Mouse (Mus musculus): ENCODE results near the gene Rsph3b.
A peak's percentile ranks its signal among the peaks of the same experiment; 100 is the strongest.
"Not testable (repeated sequence)": the region's sequence is repeated elsewhere in the genome, so short reads cannot be mapped to it uniquely, and the experiment has no call there.

Gene Rsph3b

DNA sequence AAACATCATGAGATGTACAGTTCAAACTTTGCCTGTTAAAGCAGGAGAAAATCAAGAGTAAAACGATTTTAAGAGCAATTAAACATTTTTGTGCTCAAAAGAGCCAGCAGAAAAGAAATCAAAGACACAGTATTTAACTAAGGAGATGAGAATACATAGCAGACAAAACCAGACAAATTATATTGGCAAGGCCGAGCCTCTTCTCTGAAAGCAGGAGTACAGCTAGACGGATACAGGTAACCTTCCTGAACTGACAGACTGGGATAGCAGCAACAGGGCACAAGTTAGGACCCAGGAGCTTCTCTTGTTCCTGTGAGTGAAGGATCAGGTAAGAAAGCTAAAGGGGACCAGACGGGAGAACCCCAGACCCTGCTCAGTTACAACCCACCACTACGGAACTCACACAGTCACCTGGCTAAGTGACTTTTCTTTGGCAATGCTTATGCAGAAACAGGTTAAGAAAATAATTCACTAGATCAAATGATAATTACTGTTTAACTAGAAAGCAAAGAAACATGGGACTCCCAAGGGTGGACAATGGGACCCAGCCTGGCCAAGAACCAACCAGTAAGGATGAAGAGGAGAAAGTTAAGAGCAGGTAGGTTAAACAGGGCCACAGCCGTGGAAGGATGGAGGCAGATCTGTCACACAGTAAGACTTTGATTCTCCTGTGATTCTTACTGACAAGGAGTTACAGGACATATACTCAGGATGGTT, 11.2 kb upstream of the Rsph3b start:
- not testable (repeated sequence) for DNase-seq (ENCODE audit: low read depth, low spot score)

DNA sequence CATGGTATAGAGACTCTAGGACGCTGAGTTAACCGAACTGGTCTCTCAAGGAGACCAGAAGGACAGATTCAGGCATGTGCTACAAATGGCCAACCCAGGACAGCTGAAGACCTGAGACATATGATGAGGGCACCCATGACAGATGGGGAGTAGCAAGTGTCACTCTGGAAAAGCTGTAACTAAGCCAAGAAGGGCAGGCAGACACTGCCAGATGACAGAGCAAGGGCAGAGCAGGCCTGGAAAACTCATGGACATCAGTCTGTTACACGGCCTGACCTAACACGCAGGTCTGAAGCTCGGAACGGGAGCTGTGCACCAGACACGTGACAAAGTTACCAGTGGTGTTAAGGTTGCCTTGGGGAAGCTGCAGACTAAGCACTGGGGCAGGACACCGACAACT, 10.4 kb upstream of the Rsph3b start:
- DNase-seq (ENCODE audit: low read depth, low spot score): not testable (repeated sequence)

DNA sequence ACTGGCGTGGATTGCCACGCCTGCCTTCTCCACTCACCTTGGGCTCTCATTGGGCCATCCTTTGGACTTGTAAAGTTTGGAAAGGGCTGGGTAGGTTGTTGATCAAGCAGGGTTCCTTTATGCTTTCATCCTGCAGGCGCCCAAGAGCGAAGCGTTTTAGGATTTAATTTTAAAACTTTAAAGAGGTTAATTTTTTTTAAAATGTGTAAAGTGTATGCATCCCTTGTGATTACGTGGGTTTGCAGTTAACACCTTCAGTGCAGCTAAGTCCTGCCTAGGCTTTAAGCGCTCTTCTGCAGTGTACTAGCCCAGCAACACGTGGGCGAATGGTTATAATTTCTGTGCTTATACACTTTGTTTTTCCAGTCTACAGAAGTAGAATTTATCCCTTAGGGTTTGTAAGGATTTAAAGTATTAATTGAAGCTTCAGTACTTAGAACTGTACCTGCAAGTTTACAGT, 317 bp upstream of the Rsph3b start:
- DNase-seq (ENCODE audit: low read depth, low spot score): not testable (repeated sequence)

DNA sequence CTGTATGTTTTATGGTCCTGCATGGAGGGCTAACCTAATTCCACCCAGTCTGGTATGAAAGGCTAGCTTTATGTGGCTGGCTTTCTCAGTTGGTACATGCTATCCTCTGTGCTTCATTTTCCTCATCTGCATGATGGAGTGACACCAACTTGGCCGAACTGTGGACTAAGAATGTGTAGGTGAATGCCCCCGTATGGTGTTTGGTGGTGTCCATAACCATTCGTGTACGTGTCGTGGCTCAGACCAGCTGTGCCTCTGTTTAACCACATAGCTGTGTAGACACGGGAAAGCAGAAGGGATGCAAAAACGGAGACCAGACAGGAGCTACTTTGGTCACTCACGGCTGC, 872 bp downstream of the Rsph3b start:
- not testable (repeated sequence) for DNase-seq (ENCODE audit: low read depth, low spot score)

DNA sequence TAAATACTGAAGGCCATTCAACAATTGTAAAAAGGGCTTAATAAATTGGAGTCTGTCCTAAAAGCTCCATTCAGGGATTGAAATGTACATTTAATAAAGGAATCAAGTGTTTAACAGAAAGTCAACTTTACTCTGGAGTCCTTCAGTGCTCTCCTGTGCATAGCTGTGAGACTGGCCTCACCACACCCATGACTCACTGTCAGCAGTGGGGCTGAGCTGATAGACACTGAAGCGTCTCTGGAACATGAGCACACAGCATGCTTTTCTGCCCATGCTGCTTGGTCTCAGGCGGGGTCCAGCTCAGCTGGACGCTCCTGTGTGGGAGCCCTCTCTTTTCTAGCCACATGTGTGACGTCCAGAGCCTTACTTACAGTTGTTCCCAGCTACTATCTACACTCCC, 5.9 kb downstream of the Rsph3b start:
- DNase-seq (ENCODE audit: low read depth, low spot score): not testable (repeated sequence)

DNA sequence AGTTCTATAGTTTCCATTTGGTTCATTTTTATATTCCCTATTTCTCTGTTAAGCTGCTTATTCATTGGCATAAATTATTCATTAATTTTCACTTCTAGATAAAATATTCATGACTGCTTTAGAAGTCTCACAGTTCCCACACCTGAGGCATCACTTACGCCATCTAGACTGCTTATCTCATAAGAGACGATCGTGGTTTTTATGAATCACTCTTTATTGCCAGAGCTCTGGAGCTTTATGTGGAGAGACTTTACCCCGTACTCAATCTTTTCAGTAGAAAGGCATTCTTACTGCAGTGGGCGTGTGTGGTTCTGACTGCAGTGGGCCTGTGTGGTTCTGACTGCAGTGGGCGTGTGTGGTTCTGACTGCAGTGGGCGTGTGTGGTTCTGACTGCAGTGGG, 16.9 kb downstream of the Rsph3b start:
- DNase-seq (ENCODE audit: low read depth, low spot score): not testable (repeated sequence)

DNA sequence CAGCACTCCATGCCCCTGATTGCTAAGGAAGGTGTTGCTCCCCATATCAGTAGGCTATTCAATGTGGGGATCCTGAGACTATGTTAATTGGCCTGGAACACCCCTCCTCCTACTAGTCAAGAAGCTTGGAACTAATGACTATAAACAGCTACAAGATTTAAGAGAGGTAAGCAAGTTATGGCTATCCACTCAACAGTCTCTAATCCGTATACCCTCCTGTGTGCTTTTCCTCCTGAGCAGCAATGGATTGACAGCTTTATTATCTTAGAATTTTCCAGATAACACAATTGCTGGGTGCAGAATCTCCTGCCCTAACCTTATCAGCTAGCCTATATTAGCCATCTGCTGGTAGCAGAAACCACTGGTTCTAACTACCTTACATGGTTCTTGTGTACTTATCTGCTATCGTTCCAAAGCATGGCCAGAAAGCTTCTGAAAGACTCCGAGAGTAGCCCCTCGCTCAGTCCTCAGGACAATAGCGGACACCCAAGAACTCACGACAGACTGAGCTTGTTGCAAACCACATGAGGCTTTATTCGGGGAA, 28.1 kb downstream of the Rsph3b start:
- DNase-seq (ENCODE audit: low read depth, low spot score): not testable (repeated sequence)

DNA sequence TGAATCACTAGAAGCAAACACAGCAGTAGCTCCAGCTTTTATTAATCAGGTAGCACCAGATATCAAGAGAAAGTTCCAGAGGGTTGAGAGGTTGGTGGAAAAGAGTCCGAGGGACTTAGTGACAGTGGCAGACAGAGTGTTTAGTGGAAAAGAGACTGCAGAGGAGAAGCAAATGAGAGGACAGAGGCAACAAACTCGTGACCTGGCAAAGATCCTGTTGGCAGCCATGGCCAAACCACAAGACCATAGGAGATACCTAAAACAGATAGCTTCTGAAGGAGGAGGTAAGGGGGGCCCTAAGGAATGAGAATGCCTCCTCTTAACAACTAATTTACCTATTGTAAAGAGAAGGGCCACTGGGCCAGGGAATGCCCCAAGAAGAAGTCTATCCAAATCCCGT, 29.1 kb downstream of the Rsph3b start:
- DNase-seq (ENCODE audit: low read depth, low spot score): not testable (repeated sequence)

DNA sequence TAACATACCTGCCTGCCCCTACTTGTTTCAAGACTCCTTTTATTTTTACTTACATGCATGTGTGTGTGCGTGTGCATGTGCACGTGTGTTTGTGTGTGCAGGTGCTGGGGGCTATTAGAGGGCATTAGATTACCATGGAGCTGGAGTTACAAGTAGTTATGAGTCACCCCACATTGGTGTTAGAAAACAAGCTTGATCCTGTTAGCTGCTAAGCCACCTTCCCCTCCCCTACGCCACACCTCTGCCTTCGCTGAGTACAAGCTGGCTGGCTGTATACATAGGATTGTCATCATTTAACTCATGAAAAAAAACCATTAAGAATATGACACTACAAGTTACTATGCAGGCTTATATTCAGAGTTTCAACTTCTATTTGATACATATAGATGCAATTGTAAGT, 33.2 kb downstream of the Rsph3b start:
- DNase-seq (ENCODE audit: low read depth, low spot score): not testable (repeated sequence)

DNA sequence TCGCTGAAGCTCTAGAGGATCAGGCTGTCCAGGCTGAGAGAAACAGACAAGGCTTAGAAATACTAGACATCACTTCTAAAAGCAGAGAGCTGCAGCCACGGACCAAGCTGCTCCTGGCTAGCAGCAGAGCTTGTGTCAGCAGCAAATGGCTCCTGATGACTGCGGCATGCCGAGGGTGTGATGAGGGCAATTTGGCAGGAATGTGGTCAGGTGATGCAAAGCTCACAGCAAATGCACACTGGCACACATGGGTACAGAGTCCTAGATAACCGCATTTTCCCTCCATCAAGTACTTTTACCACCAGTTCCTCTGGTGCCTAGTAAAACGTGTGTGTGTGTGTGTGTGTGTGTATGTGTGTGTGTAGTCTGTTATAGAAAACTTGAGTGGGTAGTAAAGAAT, 34.4 kb downstream of the Rsph3b start:
- not testable (repeated sequence) for DNase-seq (ENCODE audit: low read depth, low spot score)

DNA sequence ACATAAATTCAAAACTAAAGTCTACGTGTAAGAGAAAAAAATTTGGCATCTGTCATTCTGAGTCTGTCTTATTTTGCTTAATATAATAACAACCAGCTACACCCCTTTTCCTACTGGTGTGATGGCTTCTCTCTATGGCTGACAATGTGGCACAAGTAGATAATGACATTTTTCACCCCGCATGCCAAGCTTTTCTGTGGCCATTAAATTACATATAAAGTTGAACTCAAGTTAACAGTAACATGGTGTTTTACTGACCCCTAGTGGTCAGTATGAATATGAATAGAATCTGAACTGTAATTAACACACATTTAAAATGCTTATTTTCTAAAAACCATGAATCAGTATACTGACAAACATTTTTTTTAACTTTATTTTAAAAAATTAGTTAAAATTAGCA, 48.1 kb downstream of the Rsph3b start:
- not testable (repeated sequence) for DNase-seq (ENCODE audit: low read depth, low spot score)

DNA sequence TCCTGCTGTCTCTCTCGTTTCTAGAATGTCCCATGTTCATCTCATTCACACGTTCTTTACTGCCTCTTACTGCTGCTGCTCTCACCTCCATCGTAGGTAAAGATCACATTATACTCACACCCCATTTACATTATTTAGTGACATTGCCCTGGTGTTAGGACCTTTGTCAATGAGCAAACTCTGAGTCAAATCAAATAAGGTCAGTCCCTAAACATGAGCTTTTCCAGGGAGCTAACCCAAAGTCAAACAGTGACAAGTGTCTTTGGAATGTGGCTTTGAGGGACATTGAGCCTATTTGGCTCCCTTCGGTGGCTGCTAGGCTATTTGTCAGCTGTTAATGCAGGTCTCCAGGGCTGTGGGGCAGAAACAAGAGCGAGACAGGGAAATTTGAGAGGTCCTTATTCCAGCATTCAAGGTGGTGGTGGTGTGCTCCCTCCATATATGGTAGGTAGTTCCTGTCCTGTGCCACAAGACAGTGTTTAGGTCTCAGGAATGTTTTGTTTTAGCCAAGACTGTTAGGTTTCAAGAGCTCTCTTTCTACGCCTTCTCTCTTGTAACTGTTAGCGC, 50.4 kb downstream of the Rsph3b start:
- not testable (repeated sequence) for DNase-seq (ENCODE audit: low read depth, low spot score)

DNA sequence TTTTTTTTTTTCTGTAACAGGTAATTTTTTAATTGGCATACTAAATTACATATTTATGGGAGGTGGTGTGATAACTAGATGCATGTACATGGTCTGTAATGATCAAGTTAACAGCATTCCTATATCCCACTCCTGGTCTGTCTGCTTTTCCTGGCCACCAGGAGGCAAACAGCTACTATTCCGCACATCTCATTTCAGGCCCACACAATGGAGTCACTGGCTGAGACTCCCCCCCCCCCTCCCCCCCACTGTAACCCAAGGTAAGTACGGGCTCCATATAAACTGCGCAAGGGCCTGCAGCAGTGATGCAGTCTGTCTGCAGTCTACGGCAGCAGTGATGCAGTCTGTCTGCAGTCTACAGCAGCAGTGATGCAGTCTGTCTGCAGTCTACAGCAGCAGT, 51.7 kb downstream of the Rsph3b start:
- peak; percentile 54 for DNase-seq (ENCODE audit: low read depth, low spot score)

DNA sequence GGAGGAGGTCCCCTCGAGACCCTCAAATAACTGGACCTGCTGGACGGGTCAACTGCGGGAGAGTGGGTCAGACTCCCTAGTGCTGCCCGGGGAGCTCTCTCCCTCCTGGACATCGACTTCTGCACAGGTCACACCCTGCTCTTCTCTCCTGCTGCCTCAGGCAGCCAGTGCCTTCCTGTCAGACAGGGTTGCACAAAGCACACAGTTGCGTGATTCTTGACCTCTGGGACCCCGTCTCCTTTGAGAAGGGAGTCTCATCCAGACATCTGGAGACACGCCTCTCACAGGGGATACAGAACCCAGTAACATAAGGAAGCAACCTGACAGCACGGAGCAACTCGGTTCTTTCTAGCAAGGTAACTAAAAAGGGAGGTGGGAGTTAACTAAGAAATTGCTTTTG, 55.1 kb downstream of the Rsph3b start:
- peak; percentile 58 for DNase-seq (ENCODE audit: low read depth, low spot score)

DNA sequence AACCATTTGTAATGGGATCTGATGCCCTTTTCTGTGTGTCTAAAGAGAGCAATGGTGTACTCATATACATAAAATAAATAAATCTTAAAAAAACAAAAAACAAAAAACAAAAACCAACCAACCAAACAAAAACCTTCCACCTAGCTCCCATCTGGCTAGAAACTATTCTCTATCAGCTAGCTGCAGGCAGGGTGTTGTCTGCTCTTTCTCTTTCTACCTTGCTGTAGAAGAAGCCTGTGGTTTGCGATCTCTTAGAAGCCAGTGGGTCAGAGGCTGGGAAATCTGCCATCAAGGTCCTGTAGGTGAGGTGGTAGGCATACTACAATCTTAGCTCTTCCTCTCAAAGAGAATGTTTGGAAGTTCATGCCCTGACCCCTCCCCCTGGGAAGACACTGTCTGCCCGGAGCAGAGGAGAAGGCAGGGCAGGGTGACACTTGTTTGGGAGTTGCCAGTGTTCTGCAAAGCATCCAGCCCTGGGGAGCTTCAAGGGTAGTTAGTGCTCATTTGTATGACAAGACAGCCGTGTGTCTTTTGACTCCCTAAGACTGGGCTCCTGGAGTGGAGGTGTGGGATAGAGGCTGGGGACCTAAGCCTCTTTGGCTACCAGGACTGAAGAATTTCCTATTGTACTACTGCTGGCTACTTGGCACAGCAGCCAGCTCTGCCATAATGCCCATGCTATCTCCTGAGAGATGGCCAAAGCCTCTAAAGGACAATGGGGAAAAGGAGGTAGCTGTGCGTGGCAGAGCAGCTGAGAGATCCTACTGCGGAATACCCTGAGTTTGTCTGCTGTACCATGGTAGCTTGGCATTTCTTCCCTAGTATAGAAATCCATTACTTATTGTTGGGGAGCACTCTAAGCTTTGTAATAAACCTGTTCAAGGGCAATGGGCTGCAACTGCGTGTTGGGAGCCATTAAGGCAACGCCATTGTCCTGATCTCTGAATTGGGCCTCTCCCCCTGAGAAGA, 56.2 kb downstream of the Rsph3b start:
- peak; percentile 88 for DNase-seq (ENCODE audit: low read depth, low spot score)

DNA sequence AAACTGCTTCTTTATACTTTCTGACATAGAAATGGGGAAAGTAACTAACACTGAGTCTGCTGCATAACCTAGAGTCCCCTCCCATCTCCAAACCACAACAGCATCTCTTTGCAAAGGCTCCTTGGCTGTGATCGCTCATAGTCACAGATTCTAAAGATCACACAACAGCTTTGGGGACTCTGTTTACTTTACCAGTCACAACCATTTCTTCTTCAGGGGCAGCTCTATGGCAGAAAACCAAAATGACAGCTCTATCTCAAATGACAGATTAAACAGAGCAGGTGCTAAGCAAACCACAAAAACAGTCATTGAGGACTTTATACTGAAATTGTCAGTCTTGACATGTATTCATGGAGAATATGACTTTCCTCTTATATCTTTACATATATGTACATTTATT, 62.0 kb downstream of the Rsph3b start:
- DNase-seq (ENCODE audit: low read depth, low spot score): no peak

DNA sequence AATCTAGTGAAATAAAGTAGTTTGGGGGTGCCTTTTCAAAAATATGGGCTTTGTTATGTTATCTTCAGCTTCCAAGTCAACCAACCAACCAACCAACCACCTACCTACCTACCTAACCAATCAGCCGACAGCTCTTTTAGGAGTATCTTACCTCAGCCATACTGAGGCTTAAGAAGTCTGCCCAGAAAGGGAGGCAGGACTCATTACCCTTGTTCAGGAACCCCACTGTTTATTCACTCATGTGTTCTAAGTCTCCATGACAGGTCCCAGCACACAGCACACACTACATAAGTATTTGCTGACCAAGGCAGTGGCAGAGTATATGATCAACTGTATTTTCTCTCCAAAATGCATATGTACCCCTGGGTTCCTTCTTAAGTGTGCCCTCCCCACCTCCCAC, 64.0 kb downstream of the Rsph3b start:
- DNase-seq (ENCODE audit: low read depth, low spot score): no peak

DNA sequence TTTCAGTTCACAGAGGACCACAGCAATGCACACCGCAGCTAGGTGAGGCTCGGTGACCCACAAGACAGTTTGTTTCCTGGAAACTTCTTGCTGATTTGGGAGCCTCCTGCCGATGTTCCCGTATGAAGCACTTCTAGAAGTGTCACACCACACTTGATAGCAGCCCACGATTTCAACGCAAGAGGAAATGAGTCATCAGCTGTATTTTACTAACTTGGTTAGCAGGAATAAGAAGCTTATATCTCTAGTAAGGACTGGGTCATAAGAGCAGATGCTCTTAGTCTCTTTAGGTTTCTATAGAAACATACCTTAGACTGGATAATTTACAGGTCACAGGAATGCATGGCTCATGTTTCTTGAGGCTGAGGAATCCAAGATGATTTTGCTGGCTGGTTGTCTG, 67.2 kb downstream of the Rsph3b start:
- DNase-seq (ENCODE audit: low read depth, low spot score): no peak

DNA sequence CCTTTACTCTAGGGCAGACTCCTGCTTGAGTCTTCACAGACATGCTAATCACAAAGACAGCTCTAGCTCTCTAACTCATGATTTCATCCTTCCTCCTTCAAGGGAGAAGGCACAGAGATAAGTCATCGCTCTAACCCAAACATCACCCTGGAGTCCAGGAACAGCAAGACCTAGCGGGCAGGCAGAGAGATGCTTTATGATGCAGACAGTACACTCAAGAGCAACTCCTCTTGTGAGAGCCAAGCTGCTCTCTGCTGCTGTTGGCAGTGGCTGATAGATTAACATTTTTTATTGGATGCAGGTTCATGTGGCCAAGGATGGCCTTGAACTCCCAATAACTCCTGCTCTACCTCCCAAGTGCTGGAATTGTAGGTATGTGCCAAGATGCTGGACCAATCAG, 77.1 kb downstream of the Rsph3b start:
- DNase-seq (ENCODE audit: low read depth, low spot score): no peak

DNA sequence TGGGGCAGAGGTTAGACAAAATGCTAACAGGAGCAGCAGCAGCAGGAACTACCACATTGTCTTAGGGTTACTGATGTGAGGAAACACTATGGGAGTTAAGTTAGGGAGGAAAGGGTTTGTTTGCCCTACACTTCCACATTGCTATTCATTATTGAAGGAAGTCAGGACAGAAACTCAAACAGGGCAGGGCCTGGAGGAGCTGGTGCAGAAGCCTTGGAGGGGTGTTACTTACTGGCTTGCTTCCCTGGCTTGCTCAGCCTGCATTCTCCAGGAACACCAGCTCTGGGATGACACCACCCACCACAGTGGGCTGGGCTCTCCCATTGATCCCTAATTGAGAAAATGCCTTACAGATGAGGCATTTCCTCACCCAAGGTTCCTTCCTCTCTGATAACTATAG, 79.7 kb downstream of the Rsph3b start:
- DNase-seq (ENCODE audit: low read depth, low spot score): peak; percentile 62

DNA sequence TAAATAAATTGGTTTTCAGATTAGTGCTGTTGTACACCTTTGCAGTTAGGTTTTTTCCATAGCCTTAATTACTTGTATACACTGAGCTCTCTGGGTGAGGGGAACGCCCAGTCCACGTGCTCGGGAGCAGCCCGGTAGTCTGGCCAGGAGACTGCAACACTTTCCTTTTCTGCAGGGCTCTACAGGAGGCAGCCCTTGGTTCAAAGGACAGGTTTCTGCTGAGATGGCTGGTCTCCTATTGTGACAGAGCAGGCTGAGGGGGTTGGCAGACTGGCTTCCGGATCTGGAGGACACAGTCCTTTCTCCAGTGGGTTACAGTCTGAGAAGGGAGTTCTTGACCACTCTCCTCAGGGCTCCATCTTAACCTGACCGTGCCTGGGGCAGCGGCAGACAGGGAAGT, 80.7 kb downstream of the Rsph3b start:
- no peak for DNase-seq (ENCODE audit: low read depth, low spot score)

DNA sequence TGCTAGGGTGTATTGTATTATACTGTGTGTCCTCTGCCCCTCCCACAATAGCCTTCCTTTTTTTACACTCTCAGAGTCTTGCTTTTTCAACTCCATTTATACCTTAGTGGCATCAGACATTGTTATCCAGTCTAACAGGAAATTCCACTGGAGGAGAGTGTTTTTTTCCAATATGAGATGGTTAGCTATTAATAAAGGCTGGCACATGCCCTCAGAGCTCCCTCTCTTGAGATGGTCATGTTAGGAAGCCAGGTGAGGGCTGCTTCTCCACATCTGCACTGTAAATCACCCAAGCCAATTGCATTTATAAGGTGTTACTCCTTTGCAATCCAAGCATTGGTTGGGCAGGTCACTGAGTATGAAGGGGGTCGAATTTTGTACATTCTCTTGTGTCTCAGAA, 81.9 kb downstream of the Rsph3b start:
- DNase-seq (ENCODE audit: low read depth, low spot score): no peak

Measured in R1 (cell line).